Mouse (Mus musculus) heart, adult 2 months (tissue): ENCODE data around the gene Klre1. TPM values are rescaled to one million over a fixed set of nuclear protein-coding genes. Genes with fewer than 3 reads are reported as not detected.
"Not testable (repeated sequence)": the region's sequence is repeated elsewhere in the genome, so short reads cannot be mapped to it uniquely, and the experiment has no call there.

Experiments
- DNase-seq, 2 experiments: peaks; one replicate each; pipeline ENCODE4 v3.0.0; 2021
- H3K27ac ChIP-seq: fragments of 200-600 bp; 2 replicates; pipeline ENCODE4 v1.8.1; 2022
- H3K27me3 ChIP-seq: fragments of 200-500 bp; 2 replicates; pipeline ENCODE4 v1.6.1; 2012; ENCODE audit warnings: mild to moderate bottlenecking, low read length, inconsistent platforms, mixed read lengths; ENCODE audit not compliant: control insufficient read depth, insufficient read depth
- H3K36me3 ChIP-seq: fragments of 200-500 bp; 2 replicates; pipeline ENCODE4 v1.6.1; 2012; ENCODE audit warnings: low read length, inconsistent platforms; ENCODE audit not compliant: control insufficient read depth, insufficient read depth
- H3K4me1 ChIP-seq: fragments of 200-500 bp; 2 replicates; pipeline ENCODE4 v1.6.1; 2011; ENCODE audit warnings: low read length; ENCODE audit not compliant: control insufficient read depth, insufficient read depth
- H3K4me3 ChIP-seq: fragments of 200-600 bp; 2 replicates; pipeline ENCODE4 v1.8.1; 2022
- H3K79me2 ChIP-seq: fragments of 200-500 bp; replicated peaks from 2 replicates; pipeline ENCODE4 v1.6.1; 2012; ENCODE audit warnings: mild to moderate bottlenecking, inconsistent platforms, low read length, moderate library complexity, mixed read lengths; ENCODE audit not compliant: control insufficient read depth, insufficient read depth
- H3K9ac ChIP-seq: fragments of 200-500 bp; 2 replicates; pipeline ENCODE4 v1.6.1; 2012; ENCODE audit warnings: low read depth, mild to moderate bottlenecking, control low read depth, inconsistent platforms, low read length, mixed read lengths
- CTCF ChIP-seq: fragments of 200-600 bp; IDR thresholded peaks from 2 replicates; pipeline ENCODE4 v1.8.1; 2022; ENCODE audit warnings: antibody characterized with exemption, mild to moderate bottlenecking, moderate library complexity
- EP300 ChIP-seq: fragments of 200-500 bp; IDR thresholded peaks from 2 replicates; pipeline ENCODE4 v1.6.1; 2011; ENCODE audit warnings: low read depth, low read length, control low read depth; ENCODE audit not compliant: insufficient read depth
- POLR2A ChIP-seq: fragments of 200-500 bp; IDR thresholded peaks from 2 replicates; pipeline ENCODE4 v1.6.1; 2011; ENCODE audit warnings: mild to moderate bottlenecking, low read depth, low read length, control low read depth; ENCODE audit not compliant: insufficient read depth
- WGBS: fragments of 180-500 bp; shearing (Covaris S2); methylation state at CpG from one replicate; pipeline ENCODE4 v1.1.7; 2018; 5-methylcytosine and 5-hydroxymethylcytosine counted together
- intact Hi-C: fragments of 180-260 bp; cut with DNase I; formaldehyde crosslinking; loops from one replicate; pipeline ENCODE4 v1.15.1; 2025
- polyA plus RNA-seq: library from polyadenylated mRNA; depleted of rRNA; stranded (reverse); fragments of >200 nt; gene quantifications from 2 replicates; pipeline ENCODE4 v1.2.3, GENCODE M21; 2012
- total RNA-seq, 2 experiments: library from RNA; stranded (reverse); gene quantifications; 2 replicates each; pipeline ENCODE4 v1.2.3; 2021

Gene Klre1
- total and polyA plus RNA-seq, 3 experiments, result 0.14 to 0.33 TPM; not detected in 1

- no peaks in the 10 kb centered on the region for H3K79me2 ChIP-seq
- intact Hi-C loops, result no loop called here
- no peak for DNase-seq
Measured at GRCm38 (mm10) chr6:129575315-129575714, 2.4 kb upstream of the Klre1 start.

GRCm38 (mm10) chr6:129581274-129581673, 3.6 kb downstream of the Klre1 start:
- WGBS, result 67% methylated on average over 4 of the region's 4 CpGs
- no peak overlapping the region for H3K9ac ChIP-seq
- no peak overlapping the region for H3K4me3 ChIP-seq
- no peak for DNase-seq
- intact Hi-C loops, result no loop called here
- H3K27me3 ChIP-seq, result no peaks in the 10 kb centered on the region
- no peaks in the 10 kb centered on the region for H3K4me1 ChIP-seq
- TF ChIP-seq CTCF, result peak; percentile 57
- no peak for TF ChIP-seq POLR2A
- no peak for TF ChIP-seq EP300
- H3K27ac ChIP-seq, result no peak overlapping the region
- no peaks in the 10 kb centered on the region for H3K79me2 ChIP-seq
- H3K36me3 ChIP-seq, result no peaks in the 10 kb centered on the region

More at GRCm38 (mm10) chr6:129575315-129575714, 2.4 kb upstream of the Klre1 start:
- WGBS, result 12% methylated on average over 2 of the region's 2 CpGs
- no peak overlapping the region for H3K27ac ChIP-seq
- no peak overlapping the region for H3K9ac ChIP-seq
- no peaks in the 10 kb centered on the region for H3K36me3 ChIP-seq
- no peaks in the 10 kb centered on the region for H3K27me3 ChIP-seq
- no peak overlapping the region for H3K4me3 ChIP-seq
- no peak for TF ChIP-seq POLR2A
- TF ChIP-seq CTCF, result peak; percentile 61
- TF ChIP-seq EP300, result no peak
- H3K4me1 ChIP-seq, result no peaks in the 10 kb centered on the region

GRCm38 (mm10) chr6:129581896-129582295, 4.2 kb downstream of the Klre1 start:
- TF ChIP-seq EP300, result no peak
- no peak for TF ChIP-seq CTCF
- TF ChIP-seq POLR2A, result no peak
- no peaks in the 10 kb centered on the region for H3K79me2 ChIP-seq
- DNase-seq, result no peak
- no peak overlapping the region for H3K27ac ChIP-seq
- no peak overlapping the region for H3K9ac ChIP-seq
- H3K4me3 ChIP-seq, result no peak overlapping the region
- 66% methylated on average over 4 of the region's 4 CpGs for WGBS
- H3K27me3 ChIP-seq, result no peaks in the 10 kb centered on the region
- no peaks in the 10 kb centered on the region for H3K36me3 ChIP-seq
- no peaks in the 10 kb centered on the region for H3K4me1 ChIP-seq
- intact Hi-C loops, result no loop called here

GRCm38 (mm10) chr6:129583014-129583413, 5.3 kb downstream of the Klre1 start:
- TF ChIP-seq CTCF (no peak), EP300 (no peak), POLR2A (no peak)
- H3K27me3 ChIP-seq, result no peaks in the 10 kb centered on the region
- no peak overlapping the region for H3K9ac ChIP-seq
- 70% methylated on average over 3 of the region's 3 CpGs for WGBS
- H3K4me3 ChIP-seq, result no peak overlapping the region
- no peaks in the 10 kb centered on the region for H3K4me1 ChIP-seq
- H3K79me2 ChIP-seq, result no peaks in the 10 kb centered on the region
- H3K27ac ChIP-seq, result no peak overlapping the region
- intact Hi-C loops, result no loop called here
- no peaks in the 10 kb centered on the region for H3K36me3 ChIP-seq
- DNase-seq, result no peak

- DNase-seq, result no peak
- Histone ChIP-seq H3K4me3 (no peak within 1 kb of the TSS), H3K27ac (no peak within 1 kb of the TSS), H3K4me1 (no peaks in the 10 kb centered on the region), H3K27me3 (no peaks in the 10 kb centered on the region), H3K79me2 (no peaks in the 10 kb centered on the region), H3K36me3 (no peaks in the 10 kb centered on the region), H3K9ac (no peak within 1 kb of the TSS)
- 56% methylated on average over 3 of the region's 3 CpGs for whole genome bisulfite sequencing
- no peak for TF ChIP-seq POLR2A
- no peak for TF ChIP-seq EP300
- no peak for TF ChIP-seq CTCF
- intact Hi-C loops, result no loop called here
Measured at GRCm38 (mm10) chr6:129591508-129591907, 13.8 kb downstream of the Klre1 start, which contains the start of gene Klrd1. Gene Klrd1, plus strand, starts transcription at chr6:129591782.

GRCm38 (mm10) chr6:129608372-129608771, 30.7 kb downstream of the Klre1 start:
- Histone ChIP-seq H3K4me1 (no peaks in the 10 kb centered on the region), H3K27me3 (no peaks in the 10 kb centered on the region), H3K36me3 (no peaks in the 10 kb centered on the region), H3K27ac (no peak overlapping the region), H3K4me3 (no peak overlapping the region), H3K79me2 (no peaks in the 10 kb centered on the region), H3K9ac (no peak overlapping the region)
- TF ChIP-seq CTCF, result no peak
- no peak for TF ChIP-seq POLR2A
- DNase-seq, result no peak
- intact Hi-C loops, result no loop called here

- H3K27me3 ChIP-seq, result no peaks in the 10 kb centered on the region
- no peak for TF ChIP-seq EP300
- no peak for DNase-seq
- no peaks in the 10 kb centered on the region for H3K79me2 ChIP-seq
- 65% methylated on average over 4 of the region's 4 CpGs for WGBS
- H3K9ac ChIP-seq, result no peak within 1 kb of the TSS
- intact Hi-C loops, result no loop called here
- no peaks in the 10 kb centered on the region for H3K4me1 ChIP-seq
- no peak within 1 kb of the TSS for H3K27ac ChIP-seq
- no peaks in the 10 kb centered on the region for H3K36me3 ChIP-seq
- H3K4me3 ChIP-seq, result no peak within 1 kb of the TSS
Measured at GRCm38 (mm10) chr6:129623735-129624134, 46.0 kb downstream of the Klre1 start, which contains the start of gene Klrk1. Gene Klrk1, minus strand, starts transcription at chr6:129623864.

GRCm38 (mm10) chr6:129631046-129631445, 53.3 kb downstream of the Klre1 start:
- DNase-seq, H3K4me3 ChIP-seq, H3K4me1 ChIP-seq, H3K79me2 ChIP-seq, H3K27me3 ChIP-seq, H3K27ac ChIP-seq, H3K9ac ChIP-seq, intact Hi-C loops, H3K36me3 ChIP-seq: not testable (repeated sequence)
- 77% methylated on average over 2 of the region's 2 CpGs for WGBS
